ENCODE assay signal across 20 mouse cellular contexts in genomic region chr3:63417758-63418157, GRCm38 (mm10).
A peak's percentile ranks its signal among the peaks of the same experiment; 100 is the strongest.
DNase-seq lines count a peak whose midpoint lies in the region; ATAC-seq and TF ChIP-seq lines count a peak whose summit lies in the region.
"Had no signal": no experiment of that assay in that cellular context is flagged by ENCODE, and none has a peak within 500 bp of the region (broad histone marks: within the 10 kb centered on the region; RNA-seq: fewer than 3 reads in every experiment).

No protein-coding gene starts in this region.

- no peak for TF ChIP-seq CTCF in liver, adult 2 months (IDR thresholded peaks at IDR 0.05; ENCODE audit: low read depth, low read length)

- H3K79me2 ChIP-seq in liver, adult 2 months (ENCODE audit: control insufficient read depth, insufficient read depth, low read length) = no peaks in the 10 kb centered on the region

- TF ChIP-seq POLR2A in liver, adult 2 months (IDR thresholded peaks at IDR 0.05; ENCODE audit: extremely low read depth, insufficient read depth, low read length) = no peak

- no peak for ATAC-seq in kidney, embryonic 15.5 days (replicated peaks; ENCODE audit: low FRiP score)
- no peak for ATAC-seq in forebrain, embryonic 14.5 days
- ATAC-seq in forebrain, embryonic 15.5 days (replicated peaks) = no peak
- ATAC-seq: forebrain, embryonic 16.5 days; hindbrain, embryonic 16.5 days; intestine, embryonic 15.5 days; liver, postnatal 0 days; lung, postnatal 0 days; midbrain, embryonic 16.5 days had no signal

- H3K4me2 ChIP-seq in kidney, embryonic 15.5 days = no peak overlapping the region
- H3K4me2 ChIP-seq in forebrain, embryonic 14.5 days (ENCODE audit: low read length) = no peak overlapping the region
- H3K4me2 ChIP-seq in forebrain, embryonic 15.5 days (replicated peaks) = no peak overlapping the region
- H3K4me2 ChIP-seq: intestine, embryonic 15.5 days; liver, embryonic 11.5 days had no signal

- H3K27ac ChIP-seq in kidney, embryonic 15.5 days = no peak overlapping the region
- no peak overlapping the region for H3K27ac ChIP-seq in liver, adult 2 months (replicated peaks; ENCODE audit: insufficient read depth, low read depth, low read length)
- no peak overlapping the region for H3K27ac ChIP-seq in forebrain, embryonic 14.5 days (ENCODE audit: low read depth, low read length)
- H3K27ac ChIP-seq in forebrain, embryonic 15.5 days (replicated peaks) = no peak overlapping the region
- H3K27ac ChIP-seq: intestine, embryonic 15.5 days; left cerebral cortex, adult 2 months; limb, embryonic 10.5 days; macrophage had no signal

- H3K36me3 ChIP-seq in kidney, embryonic 15.5 days = no peaks in the 10 kb centered on the region
- no peaks in the 10 kb centered on the region for H3K36me3 ChIP-seq in liver, adult 2 months (ENCODE audit: control insufficient read depth, insufficient read depth, low read length)
- H3K36me3 ChIP-seq in forebrain, embryonic 14.5 days (ENCODE audit: control insufficient read depth, insufficient read depth, low read length) = no peaks in the 10 kb centered on the region
- H3K36me3 ChIP-seq in forebrain, embryonic 15.5 days = no peaks in the 10 kb centered on the region
- H3K36me3 ChIP-seq: intestine, embryonic 15.5 days; limb, embryonic 10.5 days had no signal

- H3K9ac ChIP-seq in kidney, embryonic 15.5 days = no peak overlapping the region
- H3K9ac ChIP-seq in liver, adult 2 months (ENCODE audit: low read depth, low read length) = no peak overlapping the region
- H3K9ac ChIP-seq in forebrain, embryonic 14.5 days (ENCODE audit: low read length) = no peak overlapping the region
- H3K9ac ChIP-seq in forebrain, embryonic 15.5 days (replicated peaks) = no peak overlapping the region
- H3K9ac ChIP-seq: intestine, embryonic 15.5 days; liver, postnatal 0 days had no signal

- no peaks in the 10 kb centered on the region for H3K9me3 ChIP-seq in kidney, embryonic 15.5 days (replicated peaks)
- no peaks in the 10 kb centered on the region for H3K9me3 ChIP-seq in forebrain, embryonic 14.5 days (replicated peaks; ENCODE audit: control insufficient read depth, low read length)
- no peaks in the 10 kb centered on the region for H3K9me3 ChIP-seq in forebrain, embryonic 15.5 days
- H3K9me3 ChIP-seq: intestine, embryonic 15.5 days; limb, embryonic 10.5 days had no signal

- H3K4me1 ChIP-seq in kidney, embryonic 15.5 days = peaks cover 9% of the 10 kb centered on the region; the same call in 1 of the 2 replicates
- H3K4me1 ChIP-seq in liver, adult 2 months (ENCODE audit: control insufficient read depth, insufficient read depth, low read length) = peaks cover 2% of the 10 kb centered on the region; the same call in 1 of the 2 replicates
- H3K4me1 ChIP-seq in forebrain, embryonic 14.5 days (ENCODE audit: control insufficient read depth, insufficient read depth, low read length) = no peaks in the 10 kb centered on the region
- H3K4me1 ChIP-seq in forebrain, embryonic 15.5 days = no peaks in the 10 kb centered on the region
- H3K4me1 ChIP-seq: intestine, embryonic 15.5 days had no signal

- peak; percentile 35 for DNase-seq in adrenal gland, postnatal 14 days
- DNase-seq in adrenal gland, postnatal 4 days (ENCODE audit: low spot score in 2 of 2) = no peak
- DNase-seq in kidney, adult 11 months = peak; percentile 13
- DNase-seq in liver, adult 2 months (ENCODE audit: extremely low read depth, low read depth, low spot score) = peak; percentile 15
- no peak for DNase-seq in liver
- no peak for DNase-seq in forebrain, embryonic 14.5 days (ENCODE audit: low spot score)
- DNase-seq: cerebellum, adult 8-10 months; gastrocnemius, postnatal 10 days; liver, postnatal 0 days had no signal

- no peak overlapping the region for H3K4me3 ChIP-seq in kidney, embryonic 15.5 days (replicated peaks)
- H3K4me3 ChIP-seq in liver, adult 2 months (ENCODE audit: insufficient read depth, low read depth, low read length) = no peak overlapping the region
- H3K4me3 ChIP-seq in forebrain, embryonic 14.5 days (ENCODE audit: low read depth, low read length) = no peak overlapping the region
- H3K4me3 ChIP-seq in forebrain, embryonic 15.5 days = no peak overlapping the region
- H3K4me3 ChIP-seq: intestine, embryonic 15.5 days; left cerebral cortex, adult 2 months; limb, embryonic 10.5 days had no signal

- H3K27me3 ChIP-seq in kidney, embryonic 15.5 days = no peaks in the 10 kb centered on the region
- no peaks in the 10 kb centered on the region for H3K27me3 ChIP-seq in liver, adult 2 months (ENCODE audit: control insufficient read depth, insufficient read depth, low read length)
- no peaks in the 10 kb centered on the region for H3K27me3 ChIP-seq in forebrain, embryonic 14.5 days (replicated peaks; ENCODE audit: control insufficient read depth, insufficient read depth, low read length)
- H3K27me3 ChIP-seq in forebrain, embryonic 15.5 days = no peaks in the 10 kb centered on the region
- H3K27me3 ChIP-seq: intestine, embryonic 15.5 days had no signal

Comparison
In these comparisons a context has a peak if more than half of its experiments do, and no peak if none do; other contexts are left out.
1. DNase-seq: peak in adrenal gland, postnatal 14 days (single experiment), kidney, adult 11 months (single experiment) and liver, adult 2 months (single experiment); none in adrenal gland, postnatal 4 days (0 of 2), liver (single experiment) and forebrain, embryonic 14.5 days (single experiment).